Comparison of ENCODE assay signal across 11 mouse cellular contexts in genomic region chr12:87327610-87328009, GRCm38 (mm10). TPM values are rescaled to one million over a fixed set of nuclear protein-coding genes. Genes with fewer than 3 reads are reported as not detected.
DNase-seq lines count a peak whose midpoint lies in the region; ATAC-seq lines count a peak whose summit lies in the region.
"Had no signal": no experiment of that assay in that cellular context is flagged by ENCODE, and none has a peak within 500 bp of the region (broad histone marks: within the 10 kb centered on the region; RNA-seq: fewer than 3 reads in every experiment).

No protein-coding gene starts in this region.

- ATAC-seq in heart, embryonic 13.5 days (ENCODE audit: extremely low read depth, insufficient number of reproducible peaks, low FRiP score, low TSS enrichment), result no peak
- ATAC-seq in embryonic facial prominence, embryonic 14.5 days (ENCODE audit: low read depth), result peak; percentile 56
- ATAC-seq in inflammation-experienced regulatory T-cells, adult 6 months, result no peak

- no peak for DNase-seq in heart, postnatal 4 days
- peak; percentile 63 for DNase-seq in 416B (ENCODE audit: low read depth)
- DNase-seq in embryonic facial prominence, embryonic 14.5 days (ENCODE audit: low spot score), result peak; percentile 57
- DNase-seq in midbrain, embryonic 10.5 days (ENCODE audit: low spot score), result peak; percentile 64
- DNase-seq in T-cell, adult 2 months (ENCODE audit: low spot score), result no peak
- no peak for DNase-seq in layer of hippocampus, postnatal 10 days (ENCODE audit: low spot score in 2 of 2)
- DNase-seq: B cell, adult 2 months; thymus, adult 18-20 months had no signal

- no peak overlapping the region for H3K4me2 ChIP-seq in heart, embryonic 13.5 days
- H3K4me2 ChIP-seq in embryonic facial prominence, embryonic 14.5 days (ENCODE audit: low read depth, low read length), result no peak overlapping the region

- WGBS in heart, embryonic 13.5 days, result 32% methylated on average over 7 of the region's 7 CpGs
- 23% methylated on average over 7 of the region's 7 CpGs for WGBS in embryonic facial prominence, embryonic 14.5 days
- 6% methylated on average over 7 of the region's 7 CpGs for WGBS in midbrain, embryonic 10.5 days

- H3K27me3 ChIP-seq in heart, embryonic 13.5 days (replicated peaks), result no peaks in the 10 kb centered on the region
- H3K27me3 ChIP-seq in embryonic facial prominence, embryonic 14.5 days (replicated peaks; ENCODE audit: control insufficient read depth, insufficient read depth, low read length), result no peaks in the 10 kb centered on the region
- peaks cover 83% of the 10 kb centered on the region for H3K27me3 ChIP-seq in midbrain, embryonic 10.5 days (ENCODE audit: low read depth, poor library complexity, severe bottlenecking)

- H3K27ac ChIP-seq in heart, embryonic 13.5 days (replicated peaks), result no peak overlapping the region
- H3K27ac ChIP-seq in embryonic facial prominence, embryonic 14.5 days (replicated peaks; ENCODE audit: low read depth, low read length), result no peak overlapping the region
- no peak overlapping the region for H3K27ac ChIP-seq in midbrain, embryonic 10.5 days (replicated peaks)

- peaks cover 16% of the 10 kb centered on the region for H3K4me1 ChIP-seq in heart, embryonic 13.5 days
- no peaks in the 10 kb centered on the region for H3K4me1 ChIP-seq in embryonic facial prominence, embryonic 14.5 days (ENCODE audit: control insufficient read depth, insufficient read depth, low read length)
- H3K4me1 ChIP-seq in midbrain, embryonic 10.5 days, result peaks cover 50% of the 10 kb centered on the region

- no peaks in the 10 kb centered on the region for H3K9me3 ChIP-seq in heart, embryonic 13.5 days
- H3K9me3 ChIP-seq in embryonic facial prominence, embryonic 14.5 days (ENCODE audit: control insufficient read depth, low read length), result no peaks in the 10 kb centered on the region
- no peaks in the 10 kb centered on the region for H3K9me3 ChIP-seq in midbrain, embryonic 10.5 days (replicated peaks)

- H3K4me3 ChIP-seq in heart, embryonic 13.5 days, result no peak overlapping the region
- H3K4me3 ChIP-seq in embryonic facial prominence, embryonic 14.5 days (ENCODE audit: low read depth, low read length), result no peak overlapping the region
- H3K4me3 ChIP-seq in midbrain, embryonic 10.5 days, result peak overlapping the region; percentile 7; the same call in 1 of the 2 replicates

- peaks cover 20% of the 10 kb centered on the region for H3K36me3 ChIP-seq in heart, embryonic 13.5 days
- H3K36me3 ChIP-seq in embryonic facial prominence, embryonic 14.5 days (ENCODE audit: control insufficient read depth, insufficient read depth, low read length), result no peaks in the 10 kb centered on the region; the same call in 1 of the 2 replicates
- H3K36me3 ChIP-seq in midbrain, embryonic 10.5 days, result peaks cover 4% of the 10 kb centered on the region; the same call in 1 of the 2 replicates

- H3K9ac ChIP-seq in heart, embryonic 13.5 days, result 0 out of 2 replicates have a peak overlapping the region, but pooled peaks have one; percentile 12
- H3K9ac ChIP-seq in embryonic facial prominence, embryonic 14.5 days (ENCODE audit: low read depth, low read length), result no peak overlapping the region

RNA-seq across cellular contexts. Expression of gene Ism2, which starts 28.1 kb away (rescaled TPM):
- polyA plus RNA-seq in heart, embryonic 13.5 days (2015; fragmentation: Nextera tagmentation; extraction: Ambion mirVana), result 0.75 and 0.90 TPM in 2 replicates
- total RNA-seq in heart, postnatal 4 days (2021), result 1 to 10 TPM in 1 of 2 experiments, under 1 TPM in 1; 0.52 to 1.0 TPM
- polyA plus RNA-seq in embryonic facial prominence, embryonic 14.5 days (2014; fragmentation: Nextera tagmentation; extraction: Ambion mirVana), result 0.75 and 0.92 TPM in 2 replicates
- 0.99 and 1.4 TPM in 2 replicates for polyA plus RNA-seq in midbrain, embryonic 10.5 days (2016; fragmentation: Nextera tagmentation; extraction: Ambion mirVana)
- polyA plus RNA-seq in inflammation-experienced regulatory T-cells, adult 6 months (2017; shearing (Covaris generic)), result not detected
- total RNA-seq in layer of hippocampus, postnatal 10 days (2021), result under 1 TPM; 0.55 to 0.62 TPM
- total RNA-seq: gastrocnemius, adult 18-20 months had no signal

Comparison
In these comparisons a context has a peak if more than half of its experiments do, and no peak if none do; other contexts are left out.
1. DNase-seq: peak in 416B (single experiment), embryonic facial prominence, embryonic 14.5 days (single experiment) and midbrain, embryonic 10.5 days (single experiment); none in heart, postnatal 4 days (single experiment), T-cell, adult 2 months (single experiment) and layer of hippocampus, postnatal 10 days (0 of 2).